Mouse (Mus musculus) midbrain, embryonic 10.5 days (tissue): ENCODE measurements at regions not wholly inside any gene's neighbourhood (a gene's known extent, or its start where the extent isn't known, plus 50 kb on each side); places are given as distances from the start of the nearest gene placed in this dataset.

Experiments
- DNase-seq: peaks from one replicate; pipeline ENCODE4 v3.0.0-alpha.2; 2017; ENCODE audit warnings: low spot score
- H3K27ac ChIP-seq: fragments of 300-500 bp; sonication (generic); replicated peaks from 2 replicates; pipeline ENCODE4 v1.5.1; 2016; ENCODE audit warnings: mild to moderate bottlenecking
- H3K27me3 ChIP-seq: fragments of 300-500 bp; sonication (generic); 2 replicates; pipeline ENCODE4 v1.6.1; 2016; ENCODE audit warnings: low read depth, mild to moderate bottlenecking; ENCODE audit not compliant: poor library complexity, severe bottlenecking
- H3K36me3 ChIP-seq: fragments of 300-500 bp; sonication (generic); 2 replicates; pipeline ENCODE4 v1.6.1; 2016; ENCODE audit warnings: mild to moderate bottlenecking, moderate library complexity
- H3K4me1 ChIP-seq: fragments of 300-500 bp; sonication (generic); 2 replicates; pipeline ENCODE4 v1.6.1; 2016
- H3K4me3 ChIP-seq: fragments of 300-500 bp; sonication (generic); 2 replicates; pipeline ENCODE4 v1.5.1; 2016; ENCODE audit warnings: mild to moderate bottlenecking, moderate library complexity
- H3K9me3 ChIP-seq: fragments of 300-500 bp; sonication (generic); replicated peaks from 2 replicates; pipeline ENCODE4 v1.6.1; 2016; ENCODE audit warnings: mild to moderate bottlenecking
- WGBS: fragments of 180-500 bp; shearing (Covaris S2); methylation state at CpG from one replicate; pipeline ENCODE4 v1.1.7; 2016; 5-methylcytosine and 5-hydroxymethylcytosine counted together

- no peak overlapping the region for H3K4me3 ChIP-seq
- H3K27ac ChIP-seq = no peak overlapping the region
- no peaks in the 10 kb centered on the region for H3K9me3 ChIP-seq
- H3K4me1 ChIP-seq = peaks cover 3% of the 10 kb centered on the region; the same call in 1 of the 2 replicates
- peaks cover under 1% of the 10 kb centered on the region; the same call in 1 of the 2 replicates for H3K27me3 ChIP-seq
- 95% methylated on average over 10 of the region's 10 CpGs for WGBS
- no peak for DNase-seq
- H3K36me3 ChIP-seq = no peaks in the 10 kb centered on the region
These were observed 56.2 kb upstream of the Ephb1 start for GRCm38 (mm10) chr9:102410666-102411065.

- H3K4me3 ChIP-seq = no peak overlapping the region
- peaks cover 31% of the 10 kb centered on the region for H3K27me3 ChIP-seq
- WGBS = 51% methylated on average over 8 of the region's 8 CpGs
- DNase-seq = no peak
- no peaks in the 10 kb centered on the region for H3K9me3 ChIP-seq
- H3K36me3 ChIP-seq = no peaks in the 10 kb centered on the region
- H3K27ac ChIP-seq = no peak overlapping the region
- H3K4me1 ChIP-seq = peaks cover 11% of the 10 kb centered on the region
These were observed 51.5 kb upstream of the Ephb1 start for GRCm38 (mm10) chr9:102406017-102406416.
